Mouse (Mus musculus) embryo, embryonic 10.5 days (tissue): Measurements from ENCODE around the gene D230025D16Rik.
"Not testable (repeated sequence)": the region's sequence is repeated elsewhere in the genome, so short reads cannot be mapped to it uniquely, and the experiment has no call there.

Source experiments
- DNase-seq: peaks from one replicate; pipeline ENCODE4 v3.0.0-alpha.2; 2015; ENCODE audit warnings: low spot score

D230025D16Rik gene

DNA sequence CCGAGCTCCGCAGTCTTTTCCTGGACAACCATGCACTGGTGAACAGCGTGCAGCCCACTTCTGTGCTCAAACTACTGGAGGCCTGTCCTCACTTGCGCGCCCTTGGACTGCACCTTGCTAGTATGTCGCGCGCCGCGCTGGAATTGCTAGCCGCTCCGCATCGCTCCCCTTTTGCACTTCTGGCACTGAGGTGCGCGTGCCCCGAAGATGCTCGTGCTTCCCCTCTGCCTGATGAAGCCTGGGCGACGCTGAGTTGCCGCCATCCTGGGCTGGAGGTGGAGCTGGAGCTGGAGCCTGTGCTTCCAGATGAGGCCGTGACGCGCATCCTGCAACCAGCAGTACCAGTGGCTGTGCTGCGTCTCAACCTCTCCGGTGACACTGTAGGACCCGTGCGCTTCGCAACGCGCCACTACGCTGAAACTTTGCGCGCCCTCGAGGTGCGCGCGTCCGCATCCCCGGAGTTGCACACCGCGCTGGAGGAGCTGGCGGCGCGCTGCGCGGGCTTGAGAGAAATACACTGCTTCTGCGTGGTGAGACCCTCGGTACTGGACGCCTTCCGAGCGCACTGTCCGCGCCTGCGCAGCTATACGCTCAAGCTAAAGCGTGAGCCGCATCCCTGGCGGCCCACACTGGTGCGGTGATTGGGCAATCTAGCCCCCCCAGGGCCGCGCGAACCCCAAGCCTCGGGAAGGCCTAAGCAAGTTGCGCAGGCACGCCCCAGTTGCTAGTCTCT is 43.6 kb downstream of the D230025D16Rik start:
- DNase-seq = peak; percentile 82

DNA sequence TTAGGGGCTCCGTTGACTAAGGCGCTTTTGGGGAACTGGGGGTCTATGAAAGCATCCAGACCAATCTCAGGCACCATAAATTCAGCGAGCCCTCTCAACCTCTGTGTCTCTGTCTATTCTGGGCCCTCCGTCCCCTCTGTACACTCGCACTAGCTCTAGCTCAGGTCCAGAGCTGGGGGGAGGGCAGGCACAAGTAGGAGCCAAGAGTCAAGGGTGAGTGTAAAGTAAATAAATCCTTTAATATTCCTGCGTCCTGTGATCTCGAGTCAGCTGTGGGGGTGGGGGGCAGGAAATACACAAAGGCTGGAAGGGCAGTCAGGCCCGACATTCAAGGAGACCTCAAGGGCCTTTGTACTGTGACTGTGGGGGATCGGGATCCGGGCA is 44.1 kb downstream of the D230025D16Rik start:
- DNase-seq = peak; percentile 29

DNA sequence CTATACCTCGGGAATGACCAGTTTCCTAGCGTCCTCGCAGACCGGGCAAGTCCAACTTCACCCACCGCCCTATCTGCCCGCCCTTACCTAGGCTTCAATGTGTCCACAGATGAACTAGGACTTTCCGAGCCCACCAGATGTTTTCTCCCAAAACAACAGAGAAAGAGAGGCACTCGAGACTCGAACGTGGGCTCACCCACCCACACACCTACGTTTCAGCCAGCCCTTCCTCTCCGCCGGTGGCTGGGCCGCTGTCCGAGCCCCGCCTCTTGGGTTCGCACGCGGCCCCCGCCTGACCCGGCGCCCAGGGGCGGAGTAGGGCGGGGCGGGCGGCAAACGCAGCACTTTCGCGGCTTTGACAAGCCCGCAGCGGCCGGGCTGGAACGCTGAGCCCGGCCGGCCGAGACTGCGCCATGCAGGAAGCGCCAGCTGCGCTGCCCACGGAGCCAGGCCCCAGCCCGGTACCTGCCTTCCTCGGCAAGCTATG is 44.6 kb downstream of the D230025D16Rik start, which contains the start of gene Hsf4:
Hsf4 (plus strand) TSS at position 341 of the 487 bp plus-strand sequence.
- DNase-seq = peak; percentile 45

DNA sequence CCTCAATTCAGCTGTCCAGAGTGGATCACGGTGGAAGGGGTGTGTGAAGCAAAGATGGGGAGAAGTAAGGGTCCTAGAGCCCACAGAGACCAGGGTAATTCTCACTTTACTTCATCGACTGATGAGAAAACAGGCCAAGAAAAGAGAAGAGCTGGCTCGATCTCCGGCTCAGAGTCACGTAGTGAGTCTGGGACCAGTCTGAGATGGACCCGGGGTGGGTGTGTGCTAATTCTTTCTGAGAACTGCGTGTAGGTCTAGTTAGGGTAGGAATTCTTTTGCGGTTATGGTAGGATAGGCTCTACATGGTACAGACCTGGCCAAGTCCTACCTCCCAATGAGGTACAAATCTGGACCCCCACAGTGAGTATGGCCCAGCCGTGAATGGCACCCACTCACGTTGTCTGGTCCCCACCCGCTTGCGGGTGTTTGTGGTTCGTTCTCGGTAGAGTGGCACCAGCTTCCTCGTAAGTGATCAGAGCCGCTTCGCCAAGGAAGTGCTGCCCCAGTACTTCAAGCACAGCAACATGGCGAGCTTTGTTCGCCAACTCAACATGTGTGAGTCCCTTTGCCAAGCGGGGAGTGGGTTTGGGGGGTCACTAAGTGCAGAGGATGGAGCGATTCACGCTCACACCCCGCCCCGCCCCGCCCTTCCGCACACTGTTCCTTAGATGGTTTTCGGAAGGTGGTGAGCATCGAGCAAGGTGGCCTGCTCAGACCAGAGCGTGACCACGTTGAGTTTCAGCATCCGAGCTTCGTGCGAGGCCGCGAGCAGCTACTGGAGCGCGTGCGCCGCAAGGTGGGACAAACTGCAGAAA is 45.4 kb downstream of the D230025D16Rik start:
- DNase-seq = peak; percentile 29

DNA sequence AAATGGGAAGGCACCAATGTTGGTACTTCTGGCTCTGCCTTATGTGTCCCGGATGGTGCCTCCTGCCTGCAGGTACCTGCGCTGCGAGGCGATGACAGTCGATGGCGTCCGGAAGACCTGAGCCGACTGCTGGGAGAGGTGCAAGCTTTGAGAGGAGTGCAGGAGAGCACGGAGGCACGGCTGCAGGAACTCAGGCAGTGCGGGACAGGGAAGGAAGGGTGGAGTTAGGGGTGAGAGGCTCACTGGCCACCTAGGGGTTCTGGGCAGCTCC is 45.9 kb downstream of the D230025D16Rik start:
- no peak for DNase-seq

DNA sequence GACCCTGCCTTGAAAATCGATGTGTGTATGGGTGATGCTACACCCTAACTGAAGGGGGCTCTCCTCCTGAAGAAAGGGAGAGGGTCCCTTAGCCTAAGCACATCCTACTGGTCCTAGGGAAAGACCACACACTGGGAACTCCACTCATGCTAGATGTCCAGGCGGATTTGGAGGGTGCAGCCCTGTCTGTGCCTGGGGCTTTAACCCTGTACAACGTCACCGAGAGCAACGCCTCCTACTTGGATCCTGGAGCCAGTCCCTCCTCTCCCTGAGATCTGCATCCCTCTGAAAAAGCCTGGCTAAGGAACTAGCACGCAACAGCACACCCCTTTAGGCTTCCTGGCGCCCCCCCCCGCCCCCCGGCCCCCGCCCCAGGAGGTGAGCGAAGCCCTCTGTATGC is 50.4 kb downstream of the D230025D16Rik start:
- no peak for DNase-seq

GRCm38 (mm10) chr8:105275840-105276239 is 50.9 kb downstream of the D230025D16Rik start, which contains the start of gene Nol3:
Gene Nol3, plus strand, starts transcription at chr8:105276140.
- no peak for DNase-seq

- DNase-seq = peak; percentile 67
Observed at GRCm38 (mm10) chr8:105276292-105277120, 51.6 kb downstream of the D230025D16Rik start.

- DNase-seq = no peak
Observed at GRCm38 (mm10) chr8:105278911-105279334, 54.0 kb downstream of the D230025D16Rik start.

GRCm38 (mm10) chr8:105280567-105280966 is 55.6 kb downstream of the D230025D16Rik start:
- no peak for DNase-seq

DNA sequence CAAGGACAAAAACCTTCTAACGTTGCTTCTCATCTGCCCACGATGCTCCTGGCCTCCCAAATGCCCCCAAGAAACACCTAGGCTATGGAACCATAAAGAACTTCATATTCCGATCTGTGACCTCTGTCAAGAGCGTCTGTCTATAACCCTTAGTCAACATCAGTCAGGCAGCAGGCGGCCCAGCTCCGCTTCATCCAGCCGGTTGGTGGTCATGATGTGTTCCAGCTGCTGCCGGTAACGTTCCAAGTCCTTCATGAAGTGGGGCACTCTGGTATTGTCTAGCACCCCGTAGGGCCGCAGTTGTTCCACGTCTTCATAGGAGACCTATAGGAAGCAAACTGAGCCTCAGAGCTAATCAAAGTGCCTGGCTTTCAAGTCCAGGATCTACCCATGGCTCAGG is 56.9 kb downstream of the D230025D16Rik start:
- DNase-seq = no peak

GRCm38 (mm10) chr8:105282239-105282638 is 57.3 kb downstream of the D230025D16Rik start:
- DNase-seq = no peak

GRCm38 (mm10) chr8:105283074-105283473 is 58.1 kb downstream of the D230025D16Rik start:
- peak; percentile 71 for DNase-seq

- no peak for DNase-seq
Observed at GRCm38 (mm10) chr8:105285514-105285913, 60.6 kb downstream of the D230025D16Rik start.

- no peak for DNase-seq
Observed at GRCm38 (mm10) chr8:105286907-105287306, 62.0 kb downstream of the D230025D16Rik start.

DNA sequence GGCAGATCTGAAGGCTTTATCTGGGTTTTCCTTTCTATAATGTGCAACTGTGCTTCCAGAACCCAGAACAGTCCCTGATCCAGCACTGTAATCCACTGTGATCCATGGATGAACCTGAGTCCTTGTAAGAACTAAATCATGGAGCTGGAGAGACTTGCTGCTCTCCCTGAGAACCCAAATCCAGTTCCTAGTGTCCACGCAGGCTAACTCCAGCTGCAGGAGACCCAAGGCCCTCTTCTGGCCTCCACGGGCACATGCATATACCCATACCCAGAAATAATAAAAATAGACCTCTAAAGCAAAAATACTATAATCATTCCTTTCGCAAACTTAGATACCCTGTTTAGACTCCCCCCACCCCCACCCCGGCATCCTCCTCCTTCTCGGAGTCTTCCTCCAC is 63.3 kb downstream of the D230025D16Rik start:
- DNase-seq = no peak

GRCm38 (mm10) chr8:105288958-105289732 is 64.2 kb downstream of the D230025D16Rik start:
- DNase-seq = peak; percentile 97

DNA sequence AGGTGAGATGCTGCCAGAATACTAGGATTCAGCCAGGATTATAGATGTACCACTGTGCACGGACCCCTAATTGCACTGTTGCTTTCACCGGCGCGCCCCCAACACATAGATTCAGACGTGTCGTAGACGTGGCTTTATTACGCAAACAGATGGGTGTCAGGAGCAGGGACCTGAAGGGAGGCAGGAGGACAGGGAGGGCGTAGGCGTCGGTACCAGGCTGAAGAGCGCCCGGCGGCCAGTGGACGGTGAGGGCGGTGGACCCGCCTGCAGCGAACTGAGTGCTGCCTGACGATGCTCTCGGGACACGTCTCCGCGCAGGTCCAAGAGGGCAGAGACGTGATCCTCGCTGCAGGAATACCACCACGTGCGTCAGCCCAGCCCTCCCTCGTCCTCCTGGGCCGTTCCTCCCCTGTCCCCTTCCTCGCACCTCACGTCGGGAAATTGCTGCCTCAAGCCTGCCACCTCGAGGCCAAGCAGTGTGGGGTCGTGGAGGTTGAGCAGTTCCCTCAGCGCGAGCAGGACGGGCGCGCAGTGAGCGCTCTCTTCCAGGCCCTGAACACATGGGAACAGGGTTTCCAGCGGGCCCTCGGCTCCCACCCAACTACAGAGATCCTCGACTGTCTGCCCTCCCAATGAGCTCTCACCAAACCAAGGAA is 65.0 kb downstream of the D230025D16Rik start, which contains the start of gene 4931428F04Rik:
4931428F04Rik (minus strand) TSS at position 60 of the 656 bp plus-strand sequence.
- DNase-seq = peak; percentile 73

- peak; percentile 96 for DNase-seq
Observed at GRCm38 (mm10) chr8:105290554-105291314, 65.8 kb downstream of the D230025D16Rik start.

DNA sequence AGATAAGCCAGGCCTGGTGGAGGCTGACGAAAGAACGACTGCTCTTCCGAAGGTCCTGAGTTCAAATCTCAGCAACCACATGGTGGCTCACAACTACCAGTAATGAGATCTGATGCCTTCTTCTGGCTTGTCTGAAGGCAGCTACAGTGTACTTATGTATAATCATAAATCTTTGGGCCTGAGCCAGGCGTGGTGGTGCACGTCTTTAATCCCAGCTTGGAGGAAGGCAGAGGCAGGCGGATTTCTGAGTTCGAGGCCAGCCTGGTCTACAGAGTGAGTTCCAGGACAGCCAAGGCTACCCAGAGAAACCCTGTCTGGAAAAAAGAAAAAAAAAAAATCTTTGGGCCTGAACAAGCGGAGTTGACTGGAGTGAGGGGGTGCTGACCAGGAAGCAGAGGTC is 66.4 kb downstream of the D230025D16Rik start:
- not testable (repeated sequence) for DNase-seq
